Mouse (Mus musculus) retina, adult 2 months (tissue): ENCODE data around the gene Ubl5.
"Not testable (repeated sequence)": the region's sequence is repeated elsewhere in the genome, so short reads cannot be mapped to it uniquely, and the experiment has no call there.

Experiments
- DNase-seq: peaks from one replicate; pipeline ENCODE4 v3.0.0-alpha.2; 2012; ENCODE audit warnings: low read depth, low spot score

Gene Ubl5

GRCm38 (mm10) chr9:20642101-20642895 lies at the start of gene Ubl5:
Ubl5 (plus strand) TSS chr9:20642878.
- no peak for DNase-seq

GRCm38 (mm10) chr9:20601270-20601669 lies 41.4 kb upstream of the Ubl5 start:
- DNase-seq, result no peak

GRCm38 (mm10) chr9:20606269-20606668 lies 36.4 kb upstream of the Ubl5 start:
- no peak for DNase-seq

GRCm38 (mm10) chr9:20607100-20607974 lies 35.3 kb upstream of the Ubl5 start:
- DNase-seq, result peak; percentile 90

GRCm38 (mm10) chr9:20609831-20610464 lies 32.7 kb upstream of the Ubl5 start:
- DNase-seq, result no peak

- no peak for DNase-seq
Measured at GRCm38 (mm10) chr9:20611976-20612375, 30.7 kb upstream of the Ubl5 start.

- no peak for DNase-seq
Measured at GRCm38 (mm10) chr9:20616685-20617084, 26.0 kb upstream of the Ubl5 start.

- no peak for DNase-seq
Measured at GRCm38 (mm10) chr9:20631332-20631731, 11.3 kb upstream of the Ubl5 start.

- DNase-seq, result not testable (repeated sequence)
Measured at GRCm38 (mm10) chr9:20635676-20636075, 7.0 kb upstream of the Ubl5 start.

GRCm38 (mm10) chr9:20636256-20636655 lies 6.4 kb upstream of the Ubl5 start:
- DNase-seq, result no peak

GRCm38 (mm10) chr9:20636790-20637189 lies 5.9 kb upstream of the Ubl5 start:
- DNase-seq, result no peak

- no peak for DNase-seq
Measured at GRCm38 (mm10) chr9:20638552-20638951, 4.1 kb upstream of the Ubl5 start.

GRCm38 (mm10) chr9:20639486-20639885 lies 3.2 kb upstream of the Ubl5 start:
- no peak for DNase-seq

- no peak for DNase-seq
Measured at GRCm38 (mm10) chr9:20641501-20641900, 1.2 kb upstream of the Ubl5 start.

- DNase-seq, result no peak
Measured at GRCm38 (mm10) chr9:20642896-20643466, 303 bp downstream of the Ubl5 start.

GRCm38 (mm10) chr9:20643781-20644180 lies 1.1 kb downstream of the Ubl5 start:
- DNase-seq, result no peak

- peak; percentile 81 for DNase-seq
Measured at GRCm38 (mm10) chr9:20644360-20645081, 1.8 kb downstream of the Ubl5 start, which contains the start of gene Fbxl12. Fbxl12 (minus strand) TSS chr9:20644767.

GRCm38 (mm10) chr9:20645121-20645520 lies 2.4 kb downstream of the Ubl5 start:
- no peak for DNase-seq

- peak; percentile 94 for DNase-seq
Measured at GRCm38 (mm10) chr9:20651602-20652259, 9.1 kb downstream of the Ubl5 start, which contains the start of gene Pin1. Pin1 (plus strand) TSS chr9:20652095.

GRCm38 (mm10) chr9:20652260-20652658 lies 9.6 kb downstream of the Ubl5 start:
- DNase-seq, result no peak
